Mouse (Mus musculus) kidney, embryonic 16.5 days (tissue): ENCODE results near the gene Trpm8. TPM values are rescaled to one million over a fixed set of nuclear protein-coding genes. Genes with fewer than 3 reads are reported as not detected.

ENCODE experiments used
- ATAC-seq: fragments of 200-750 bp; cut with Nextera tagmentation; 2 replicates; pipeline ENCODE4 v1.8.0; 2017; ENCODE audit warnings: moderate TSS enrichment; ENCODE audit not compliant: low FRiP score, low TSS enrichment
- H3K27ac ChIP-seq: fragments of 300-500 bp; sonication (generic); 2 replicates; pipeline ENCODE4 v1.5.1; 2014; ENCODE audit warnings: low read length
- H3K27me3 ChIP-seq: fragments of 300-500 bp; sonication (generic); 2 replicates; pipeline ENCODE4 v1.6.1; 2014; ENCODE audit warnings: low read length, control low read depth, mixed read lengths; ENCODE audit not compliant: insufficient read depth
- H3K36me3 ChIP-seq: fragments of 300-500 bp; sonication (generic); 2 replicates; pipeline ENCODE4 v1.6.1; 2014; ENCODE audit warnings: low read length, control low read depth, mixed read lengths; ENCODE audit not compliant: insufficient read depth
- H3K4me1 ChIP-seq: fragments of 300-500 bp; sonication (generic); 2 replicates; pipeline ENCODE4 v1.6.1; 2014; ENCODE audit warnings: low read length, control low read depth, mixed read lengths; ENCODE audit not compliant: insufficient read depth
- H3K4me2 ChIP-seq: fragments of 300-500 bp; sonication (generic); replicated peaks from 2 replicates; pipeline ENCODE4 v1.6.1; 2014; ENCODE audit warnings: low read depth, low read length
- H3K4me3 ChIP-seq: fragments of 300-500 bp; sonication (generic); 2 replicates; pipeline ENCODE4 v1.5.1; 2014; ENCODE audit warnings: mild to moderate bottlenecking, low read length
- H3K9ac ChIP-seq: fragments of 300-500 bp; sonication (generic); replicated peaks from 2 replicates; pipeline ENCODE4 v1.6.1; 2014; ENCODE audit warnings: low read length
- H3K9me3 ChIP-seq: fragments of 300-500 bp; sonication (generic); 2 replicates; pipeline ENCODE4 v1.6.1; 2016; ENCODE audit warnings: low read length, control low read depth
- WGBS: fragments of 180-500 bp; shearing (Covaris S2); extraction: QIAGEN DNeasy Blood & Tissue Kit; methylation state at CpG from one replicate; pipeline ENCODE4 v1.1.7; 2014; 5-methylcytosine and 5-hydroxymethylcytosine counted together
- polyA plus RNA-seq: library from polyadenylated mRNA; unstranded; fragments of >200 nt; fragmentation: Nextera tagmentation; extraction: Ambion mirVana; gene quantifications from 2 replicates; pipeline ENCODE4 v1.2.1, GENCODE M21; 2015

Trpm8 gene
- polyA plus RNA-seq, 1 experiment from 2014 or later: not detected

- H3K36me3 ChIP-seq: no peaks in the 10 kb centered on the region
- H3K27ac ChIP-seq: no peak overlapping the region
- H3K4me1 ChIP-seq: no peaks in the 10 kb centered on the region
- no peak for ATAC-seq
- H3K4me3 ChIP-seq: no peak overlapping the region
- no peaks in the 10 kb centered on the region for H3K27me3 ChIP-seq
- WGBS: 49% methylated on average over 6 of the region's 6 CpGs
- no peak overlapping the region for H3K4me2 ChIP-seq
- H3K9me3 ChIP-seq: peaks cover 91% of the 10 kb centered on the region
- H3K9ac ChIP-seq: no peak overlapping the region
These were observed 31.1 kb upstream of the Trpm8 start for GRCm38 (mm10) chr1:88246386-88246785.

GRCm38 (mm10) chr1:88247660-88248059 is 29.8 kb upstream of the Trpm8 start:
- ATAC-seq: no peak
- peaks cover 91% of the 10 kb centered on the region for H3K9me3 ChIP-seq
- H3K4me2 ChIP-seq: no peak overlapping the region
- no peak overlapping the region for H3K27ac ChIP-seq
- no peak overlapping the region for H3K9ac ChIP-seq
- no peak overlapping the region for H3K4me3 ChIP-seq
- no peaks in the 10 kb centered on the region for H3K27me3 ChIP-seq
- 57% methylated on average over 2 of the region's 2 CpGs for WGBS
- H3K36me3 ChIP-seq: no peaks in the 10 kb centered on the region
- no peaks in the 10 kb centered on the region for H3K4me1 ChIP-seq

- WGBS: 69% methylated on average over 4 of the region's 4 CpGs
- H3K36me3 ChIP-seq: no peaks in the 10 kb centered on the region
- H3K4me2 ChIP-seq: no peak overlapping the region
- H3K4me3 ChIP-seq: no peak overlapping the region
- H3K9ac ChIP-seq: no peak overlapping the region
- no peak overlapping the region for H3K27ac ChIP-seq
- no peaks in the 10 kb centered on the region for H3K27me3 ChIP-seq
- H3K9me3 ChIP-seq: peaks cover 93% of the 10 kb centered on the region
- H3K4me1 ChIP-seq: no peaks in the 10 kb centered on the region
- no peak for ATAC-seq
These were observed 28.8 kb upstream of the Trpm8 start for GRCm38 (mm10) chr1:88248658-88249057.

- no peaks in the 10 kb centered on the region for H3K4me1 ChIP-seq
- WGBS: 78% methylated on average over 7 of the region's 7 CpGs
- no peak overlapping the region for H3K9ac ChIP-seq
- ATAC-seq: no peak
- H3K4me3 ChIP-seq: no peak overlapping the region
- H3K27ac ChIP-seq: no peak overlapping the region
- no peaks in the 10 kb centered on the region for H3K36me3 ChIP-seq
- no peaks in the 10 kb centered on the region for H3K27me3 ChIP-seq
- H3K9me3 ChIP-seq: peaks cover 90% of the 10 kb centered on the region
- no peak overlapping the region for H3K4me2 ChIP-seq
These were observed 27.9 kb upstream of the Trpm8 start for GRCm38 (mm10) chr1:88249596-88249995.

GRCm38 (mm10) chr1:88250023-88250422 is 27.4 kb upstream of the Trpm8 start:
- H3K4me3 ChIP-seq: no peak overlapping the region
- H3K27me3 ChIP-seq: no peaks in the 10 kb centered on the region
- H3K9ac ChIP-seq: no peak overlapping the region
- peaks cover 90% of the 10 kb centered on the region for H3K9me3 ChIP-seq
- 79% methylated on average over 5 of the region's 5 CpGs for WGBS
- H3K4me1 ChIP-seq: no peaks in the 10 kb centered on the region
- no peak overlapping the region for H3K27ac ChIP-seq
- no peak for ATAC-seq
- no peak overlapping the region for H3K4me2 ChIP-seq
- H3K36me3 ChIP-seq: no peaks in the 10 kb centered on the region

GRCm38 (mm10) chr1:88253106-88253505 is 24.4 kb upstream of the Trpm8 start:
- no peak overlapping the region for H3K4me3 ChIP-seq
- no peak overlapping the region for H3K9ac ChIP-seq
- 65% methylated on average over 8 of the region's 8 CpGs for WGBS
- no peaks in the 10 kb centered on the region for H3K36me3 ChIP-seq
- no peaks in the 10 kb centered on the region for H3K4me1 ChIP-seq
- no peak overlapping the region for H3K4me2 ChIP-seq
- H3K27ac ChIP-seq: no peak overlapping the region
- H3K9me3 ChIP-seq: peaks cover 74% of the 10 kb centered on the region
- no peaks in the 10 kb centered on the region for H3K27me3 ChIP-seq
- ATAC-seq: no peak

- Histone ChIP-seq H3K4me1 (no peaks in the 10 kb centered on the region), H3K4me2 (no peak overlapping the region), H3K27ac (no peak overlapping the region), H3K27me3 (no peaks in the 10 kb centered on the region), H3K4me3 (no peak overlapping the region), H3K36me3 (no peaks in the 10 kb centered on the region), H3K9me3 (peaks cover 70% of the 10 kb centered on the region), H3K9ac (no peak overlapping the region)
- no peak for ATAC-seq
- 68% methylated on average over 6 of the region's 6 CpGs for WGBS
These were observed 23.9 kb upstream of the Trpm8 start for GRCm38 (mm10) chr1:88253540-88253939.

- H3K4me3 ChIP-seq: no peak overlapping the region
- H3K36me3 ChIP-seq: peaks cover 6% of the 10 kb centered on the region
- no peaks in the 10 kb centered on the region for H3K27me3 ChIP-seq
- H3K27ac ChIP-seq: no peak overlapping the region
- WGBS: 82% methylated on average over 12 of the region's 12 CpGs
- no peak overlapping the region for H3K9ac ChIP-seq
- ATAC-seq: no peak
- H3K4me1 ChIP-seq: peaks cover 10% of the 10 kb centered on the region
- H3K4me2 ChIP-seq: no peak overlapping the region
- peaks cover 56% of the 10 kb centered on the region for H3K9me3 ChIP-seq
These were observed 22.5 kb upstream of the Trpm8 start for GRCm38 (mm10) chr1:88254793-88255465.

- Histone ChIP-seq H3K27me3 (no peaks in the 10 kb centered on the region), H3K4me3 (no peak overlapping the region), H3K4me1 (peaks cover 13% of the 10 kb centered on the region), H3K4me2 (no peak overlapping the region), H3K9me3 (peaks cover 51% of the 10 kb centered on the region), H3K27ac (no peak overlapping the region), H3K9ac (no peak overlapping the region), H3K36me3 (peaks cover 10% of the 10 kb centered on the region)
- ATAC-seq: no peak
- 54% methylated on average over 2 of the region's 2 CpGs for WGBS
These were observed 22.0 kb upstream of the Trpm8 start for GRCm38 (mm10) chr1:88255466-88255857.

GRCm38 (mm10) chr1:88255989-88256754 is 21.3 kb upstream of the Trpm8 start:
- no peak overlapping the region for H3K27ac ChIP-seq
- peaks cover 13% of the 10 kb centered on the region for H3K4me1 ChIP-seq
- H3K4me2 ChIP-seq: no peak overlapping the region
- H3K9me3 ChIP-seq: peaks cover 44% of the 10 kb centered on the region
- H3K27me3 ChIP-seq: no peaks in the 10 kb centered on the region
- H3K4me3 ChIP-seq: no peak overlapping the region
- 82% methylated on average over 13 of the region's 13 CpGs for WGBS
- peaks cover 16% of the 10 kb centered on the region for H3K36me3 ChIP-seq
- H3K9ac ChIP-seq: no peak overlapping the region
- ATAC-seq: no peak
